Mouse (Mus musculus): ENCODE measurements around the gene Apoa2.

- TF ChIP-seq CTCF (IDR thresholded peaks at IDR 0.05; ENCODE audit: low read depth), result no peak
- TF ChIP-seq EP300 (IDR thresholded peaks at IDR 0.05; ENCODE audit: low read depth), result no peak
These were observed 15.4 kb upstream of the Apoa2 start for GRCm38 (mm10) chr1:171209409-171209808.
